Mouse (Mus musculus): ENCODE results near the gene Ctdnep1. TPM values are rescaled to one million over a fixed set of nuclear protein-coding genes. Genes with fewer than 3 reads are reported as not detected.
A peak's percentile ranks its signal among the peaks of the same experiment; 100 is the strongest.

The Ctdnep1 gene
- polyA plus RNA-seq, 1 experiment from 2014 or later: 22.6 TPM

- DNase-seq (ENCODE audit: low spot score): peak; percentile 86
- Histone ChIP-seq H3K27me3 (ENCODE audit: insufficient read depth, poor library complexity, severe bottlenecking) (no peaks in the 10 kb centered on the region), H3K27ac (peak overlapping the region; percentile 96), H3K36me3 (no peaks in the 10 kb centered on the region), H3K4me1 (replicated peaks) (peaks cover 89% of the 10 kb centered on the region), H3K4me3 (peak overlapping the region; percentile 74), H3K9me3 (no peaks in the 10 kb centered on the region)
- 2% methylated on average over 8 of the region's 8 CpGs for WGBS
These were observed 39.8 kb downstream of the Ctdnep1 start for GRCm38 (mm10) chr11:70020731-70021263.

GRCm38 (mm10) chr11:70021264-70022132, 40.5 kb downstream of the Ctdnep1 start:
- no peaks in the 10 kb centered on the region for H3K9me3 ChIP-seq
- H3K4me1 ChIP-seq (replicated peaks): peaks cover 96% of the 10 kb centered on the region
- peak; percentile 99 for DNase-seq (ENCODE audit: low spot score)
- peak overlapping the region; percentile 74 for H3K4me3 ChIP-seq
- H3K27ac ChIP-seq: peak overlapping the region; percentile 96
- WGBS: 2% methylated on average over 40 of the region's 40 CpGs
- no peaks in the 10 kb centered on the region for H3K36me3 ChIP-seq
- H3K27me3 ChIP-seq (ENCODE audit: insufficient read depth, poor library complexity, severe bottlenecking): no peaks in the 10 kb centered on the region

- peak overlapping the region; percentile 56 for H3K4me3 ChIP-seq
- H3K27me3 ChIP-seq (ENCODE audit: insufficient read depth, poor library complexity, severe bottlenecking): no peaks in the 10 kb centered on the region
- H3K27ac ChIP-seq: peak overlapping the region; percentile 86
- no peaks in the 10 kb centered on the region for H3K9me3 ChIP-seq
- peak; percentile 76 for DNase-seq (ENCODE audit: low spot score)
- peaks cover 96% of the 10 kb centered on the region for H3K4me1 ChIP-seq (replicated peaks)
- WGBS: 4% methylated on average over 28 of the region's 29 CpGs
- H3K36me3 ChIP-seq: no peaks in the 10 kb centered on the region
These were observed 42.7 kb downstream of the Ctdnep1 start for GRCm38 (mm10) chr11:70023481-70024150.

GRCm38 (mm10) chr11:70024151-70024514, 43.2 kb downstream of the Ctdnep1 start:
- peaks cover 96% of the 10 kb centered on the region for H3K4me1 ChIP-seq (replicated peaks)
- H3K9me3 ChIP-seq: no peaks in the 10 kb centered on the region
- no peak for DNase-seq (ENCODE audit: low spot score)
- H3K27ac ChIP-seq: peak overlapping the region; percentile 86
- peak overlapping the region; percentile 56 for H3K4me3 ChIP-seq
- H3K36me3 ChIP-seq: no peaks in the 10 kb centered on the region
- H3K27me3 ChIP-seq (ENCODE audit: insufficient read depth, poor library complexity, severe bottlenecking): no peaks in the 10 kb centered on the region
- 11% methylated on average over 6 of the region's 6 CpGs for WGBS

GRCm38 (mm10) chr11:70026689-70027088, 45.7 kb downstream of the Ctdnep1 start:
- H3K4me1 ChIP-seq (replicated peaks): peaks cover 97% of the 10 kb centered on the region
- H3K36me3 ChIP-seq: peaks cover 14% of the 10 kb centered on the region
- peak overlapping the region; percentile 54 for H3K4me3 ChIP-seq
- WGBS: under 1% methylated on average over 19 of the region's 19 CpGs
- H3K9me3 ChIP-seq: no peaks in the 10 kb centered on the region
- H3K27ac ChIP-seq: peak overlapping the region; percentile 90
- no peaks in the 10 kb centered on the region for H3K27me3 ChIP-seq (ENCODE audit: insufficient read depth, poor library complexity, severe bottlenecking)
- peak; percentile 68 for DNase-seq (ENCODE audit: low spot score)

GRCm38 (mm10) chr11:70027397-70027796, 46.4 kb downstream of the Ctdnep1 start:
- peaks cover 21% of the 10 kb centered on the region for H3K36me3 ChIP-seq
- H3K4me3 ChIP-seq: peak overlapping the region; percentile 54
- H3K9me3 ChIP-seq: no peaks in the 10 kb centered on the region
- H3K27me3 ChIP-seq (ENCODE audit: insufficient read depth, poor library complexity, severe bottlenecking): no peaks in the 10 kb centered on the region
- H3K27ac ChIP-seq: peak overlapping the region; percentile 90
- DNase-seq (ENCODE audit: low spot score): no peak
- peaks cover 91% of the 10 kb centered on the region for H3K4me1 ChIP-seq (replicated peaks)
- 43% methylated on average over 9 of the region's 9 CpGs for WGBS

- Histone ChIP-seq H3K4me3 (peak overlapping the region; percentile 54), H3K36me3 (peaks cover 33% of the 10 kb centered on the region), H3K4me1 (replicated peaks) (peaks cover 80% of the 10 kb centered on the region), H3K27ac (peak overlapping the region; percentile 90), H3K9me3 (no peaks in the 10 kb centered on the region), H3K27me3 (ENCODE audit: insufficient read depth, poor library complexity, severe bottlenecking) (no peaks in the 10 kb centered on the region)
- DNase-seq (ENCODE audit: low spot score): no peak
- 26% methylated on average over 12 of the region's 12 CpGs for WGBS
These were observed 47.6 kb downstream of the Ctdnep1 start for GRCm38 (mm10) chr11:70028401-70029129.

- peak; percentile 98 for DNase-seq (ENCODE audit: low spot score)
- Histone ChIP-seq H3K4me3 (peak overlapping the region; percentile 54), H3K27ac (peak overlapping the region; percentile 90), H3K27me3 (ENCODE audit: insufficient read depth, poor library complexity, severe bottlenecking) (no peaks in the 10 kb centered on the region), H3K36me3 (peaks cover 38% of the 10 kb centered on the region), H3K4me1 (replicated peaks) (peaks cover 73% of the 10 kb centered on the region), H3K9me3 (no peaks in the 10 kb centered on the region)
- 0% methylated on average over 20 of the region's 20 CpGs for WGBS
These were observed 48.3 kb downstream of the Ctdnep1 start for GRCm38 (mm10) chr11:70029130-70029801.

- DNase-seq (ENCODE audit: low spot score): no peak
- WGBS: 31% methylated on average over 11 of the region's 11 CpGs
- Histone ChIP-seq H3K4me1 (replicated peaks) (peaks cover 66% of the 10 kb centered on the region), H3K27ac (peak overlapping the region; percentile 90), H3K9me3 (no peaks in the 10 kb centered on the region), H3K27me3 (ENCODE audit: insufficient read depth, poor library complexity, severe bottlenecking) (no peaks in the 10 kb centered on the region), H3K4me3 (peak overlapping the region; percentile 54), H3K36me3 (peaks cover 44% of the 10 kb centered on the region)
These were observed 49.0 kb downstream of the Ctdnep1 start for GRCm38 (mm10) chr11:70029829-70030550.

GRCm38 (mm10) chr11:70030651-70031320, 49.8 kb downstream of the Ctdnep1 start:
- DNase-seq (ENCODE audit: low spot score): no peak
- Histone ChIP-seq H3K4me1 (replicated peaks) (peaks cover 59% of the 10 kb centered on the region), H3K27me3 (ENCODE audit: insufficient read depth, poor library complexity, severe bottlenecking) (no peaks in the 10 kb centered on the region), H3K4me3 (peak overlapping the region; percentile 54), H3K27ac (peak overlapping the region; percentile 90), H3K9me3 (no peaks in the 10 kb centered on the region), H3K36me3 (peaks cover 48% of the 10 kb centered on the region)
- WGBS: 94% methylated on average over 28 of the region's 28 CpGs

GRCm38 (mm10) chr11:70031321-70031670, 50.3 kb downstream of the Ctdnep1 start:
- Histone ChIP-seq H3K27ac (0 out of 2 replicates have a peak overlapping the region, but pooled peaks have one; percentile 90), H3K27me3 (ENCODE audit: insufficient read depth, poor library complexity, severe bottlenecking) (no peaks in the 10 kb centered on the region), H3K9me3 (no peaks in the 10 kb centered on the region), H3K36me3 (peaks cover 48% of the 10 kb centered on the region), H3K4me1 (replicated peaks) (peaks cover 54% of the 10 kb centered on the region), H3K4me3 (no peak overlapping the region)
- DNase-seq (ENCODE audit: low spot score): no peak
- WGBS: 93% methylated on average over 11 of the region's 11 CpGs
